Mouse (Mus musculus): ENCODE results near the gene Chadl.

- TF ChIP-seq POLR2A (IDR thresholded peaks at IDR 0.05; ENCODE audit: low read depth, low read length) (no peak), POLR2AphosphoS2 (IDR thresholded peaks at IDR 0.05; ENCODE audit: low read depth, low read length) (no peak), GABPA (IDR thresholded peaks at IDR 0.05; ENCODE audit: insufficient replicate concordance, low read depth, low read length) (no peak), TCF12 (IDR thresholded peaks at IDR 0.05; ENCODE audit: low read depth, low read length) (no peak), CTCF (conservative IDR thresholded peaks at IDR 0.05 in 1 of 2, IDR thresholded peaks at IDR 0.05 in 1 of 2; ENCODE audit: low read depth in 2 of 2, low read length in 2 of 2) (no peak), RAD21 (IDR thresholded peaks at IDR 0.05; ENCODE audit: low read depth, low read length) (no peak), E2F4 (IDR thresholded peaks at IDR 0.05; ENCODE audit: insufficient replicate concordance, low read depth, low read length) (no peak), USF2 (conservative IDR thresholded peaks at IDR 0.05; ENCODE audit: low read depth, low read length) (no peak)
Observed at GRCm38 (mm10) chr15:81718336-81719138, 21.4 kb upstream of the Chadl start.

Measured in CH12.LX (cell line).